Mouse (Mus musculus) E14TG2a.4 (cell line): ENCODE data around the gene Mad2l1.

Source experiments
- H3K27me3 ChIP-seq: 2 replicates; pipeline ENCODE4 v1.6.1; 2014; ENCODE audit warnings: low read length, control low read depth; ENCODE audit not compliant: insufficient read depth
- H3K36me3 ChIP-seq: 2 replicates; pipeline ENCODE4 v1.6.1; 2014; ENCODE audit warnings: low read length, control low read depth; ENCODE audit not compliant: insufficient read depth
- H3K4me1 ChIP-seq: replicated peaks from 2 replicates; pipeline ENCODE4 v1.6.1; 2014; ENCODE audit warnings: low read depth, low read length, control low read depth
- H3K4me3 ChIP-seq: replicated peaks from 2 replicates; pipeline ENCODE4 v1.5.1; 2014; ENCODE audit warnings: mild to moderate bottlenecking, low read length
- H3K9me3 ChIP-seq: 2 replicates; pipeline ENCODE4 v1.6.1; 2014; ENCODE audit warnings: low read length, control low read depth
- CTCF ChIP-seq: conservative IDR thresholded peaks from 2 replicates; pipeline ENCODE4 v1.5.1; 2014; ENCODE audit warnings: low read length
- NANOG ChIP-seq: IDR thresholded peaks from 2 replicates; pipeline ENCODE4 v1.6.1; 2014; ENCODE audit warnings: borderline replicate concordance, low read length, mixed read lengths
- POU5F1 ChIP-seq: IDR thresholded peaks from 2 replicates; pipeline ENCODE4 v1.6.1; 2014; ENCODE audit warnings: low read length, borderline replicate concordance

The Mad2l1 gene

DNA sequence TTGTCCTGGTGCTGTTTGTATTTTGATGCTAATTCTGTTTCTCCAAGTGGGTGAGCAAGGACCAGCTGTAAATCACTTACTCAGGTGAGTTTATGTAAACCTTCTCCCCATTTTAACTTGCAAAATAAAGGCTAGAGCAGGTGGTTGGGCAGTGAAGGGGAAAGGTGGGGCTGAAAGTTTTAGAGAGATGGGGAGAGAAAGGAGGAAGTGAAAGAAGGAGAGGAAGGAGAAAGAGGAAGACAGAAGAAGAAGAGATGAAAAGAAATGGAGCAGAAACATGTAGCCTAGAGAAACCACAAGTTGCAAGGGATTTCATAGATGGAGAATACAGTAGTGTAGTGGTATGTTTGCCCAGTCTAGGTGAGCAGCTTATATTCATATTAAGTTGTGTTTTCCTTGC lies 60.6 kb downstream of the Mad2l1 start:
- no peaks in the 10 kb centered on the region for H3K36me3 ChIP-seq
- no peaks in the 10 kb centered on the region for H3K27me3 ChIP-seq
- TF ChIP-seq NANOG (no peak), POU5F1 (no peak), CTCF (no peak)
- H3K4me1 ChIP-seq: no peaks in the 10 kb centered on the region
- H3K4me3 ChIP-seq: no peak overlapping the region
- peaks cover 12% of the 10 kb centered on the region for H3K9me3 ChIP-seq
